Mouse (Mus musculus) embryonic facial prominence, embryonic 12.5 days (tissue): ENCODE data around the gene Btk. TPM values are rescaled to one million over a fixed set of nuclear protein-coding genes. Genes with fewer than 3 reads are reported as not detected.
"Not testable (repeated sequence)": the region's sequence is repeated elsewhere in the genome, so short reads cannot be mapped to it uniquely, and the experiment has no call there.

Experiments used
- ATAC-seq: fragments of 200-750 bp; cut with Nextera tagmentation; 2 replicates; pipeline ENCODE4 v1.8.0; 2017; ENCODE audit not compliant: insufficient number of reproducible peaks, insufficient read depth, low FRiP score, low TSS enrichment
- H3K27ac ChIP-seq: fragments of 300-500 bp; sonication (generic); 2 replicates; pipeline ENCODE4 v1.5.1; 2016; ENCODE audit warnings: mild to moderate bottlenecking
- H3K27me3 ChIP-seq: fragments of 300-500 bp; sonication (generic); 2 replicates; pipeline ENCODE4 v1.6.1; 2016; ENCODE audit warnings: mild to moderate bottlenecking, moderate library complexity
- H3K36me3 ChIP-seq: fragments of 300-500 bp; sonication (generic); 2 replicates; pipeline ENCODE4 v1.6.1; 2016; ENCODE audit warnings: mild to moderate bottlenecking
- H3K4me1 ChIP-seq: fragments of 300-500 bp; sonication (generic); 2 replicates; pipeline ENCODE4 v1.6.1; 2016
- H3K4me2 ChIP-seq: fragments of 300-500 bp; sonication (generic); replicated peaks from 2 replicates; pipeline ENCODE4 v1.6.1; 2016; ENCODE audit warnings: mild to moderate bottlenecking, moderate library complexity
- H3K4me3 ChIP-seq: fragments of 300-500 bp; sonication (generic); 2 replicates; pipeline ENCODE4 v1.5.1; 2016; ENCODE audit warnings: mild to moderate bottlenecking
- H3K9ac ChIP-seq: fragments of 300-500 bp; sonication (generic); 2 replicates; pipeline ENCODE4 v1.6.1; 2016; ENCODE audit warnings: mild to moderate bottlenecking, moderate library complexity
- H3K9me3 ChIP-seq: fragments of 300-500 bp; sonication (generic); 2 replicates; pipeline ENCODE4 v1.6.1; 2016; ENCODE audit warnings: mild to moderate bottlenecking, moderate library complexity
- WGBS: fragments of 180-500 bp; shearing (Covaris S2); methylation state at CpG from one replicate; pipeline ENCODE4 v1.1.7; 2016; 5-methylcytosine and 5-hydroxymethylcytosine counted together
- polyA plus RNA-seq: library from polyadenylated mRNA; unstranded; fragments of >200 nt; fragmentation: Nextera tagmentation; extraction: Ambion mirVana; gene quantifications from 2 replicates; pipeline ENCODE4 v1.2.1, GENCODE M21; 2016

The Btk gene
- polyA plus RNA-seq, 1 experiment from 2014 or later, result 0.96 TPM

DNA sequence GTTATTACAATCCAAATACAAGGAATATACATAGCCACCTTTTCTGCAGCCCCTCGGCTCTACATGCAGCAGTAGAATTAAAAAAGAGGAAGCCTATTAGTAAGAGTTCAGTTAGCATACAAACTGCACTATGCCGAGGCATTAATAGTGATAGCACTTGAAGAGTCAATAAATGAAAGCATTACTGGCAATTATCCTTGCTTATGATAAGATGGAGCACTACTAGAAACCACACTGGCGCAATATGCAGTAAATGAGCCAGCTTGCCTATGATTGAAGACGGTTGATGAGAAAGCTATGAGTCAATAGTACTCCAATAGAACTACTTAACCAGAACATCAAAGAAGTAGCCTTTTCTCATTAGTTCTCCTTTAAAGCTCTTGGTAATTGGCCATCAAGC, 5.5 kb downstream of the Btk start:
- no peak for ATAC-seq
- H3K36me3 ChIP-seq, result no peaks in the 10 kb centered on the region
- 81% methylated on average over 4 of the region's 4 CpGs for WGBS

DNA sequence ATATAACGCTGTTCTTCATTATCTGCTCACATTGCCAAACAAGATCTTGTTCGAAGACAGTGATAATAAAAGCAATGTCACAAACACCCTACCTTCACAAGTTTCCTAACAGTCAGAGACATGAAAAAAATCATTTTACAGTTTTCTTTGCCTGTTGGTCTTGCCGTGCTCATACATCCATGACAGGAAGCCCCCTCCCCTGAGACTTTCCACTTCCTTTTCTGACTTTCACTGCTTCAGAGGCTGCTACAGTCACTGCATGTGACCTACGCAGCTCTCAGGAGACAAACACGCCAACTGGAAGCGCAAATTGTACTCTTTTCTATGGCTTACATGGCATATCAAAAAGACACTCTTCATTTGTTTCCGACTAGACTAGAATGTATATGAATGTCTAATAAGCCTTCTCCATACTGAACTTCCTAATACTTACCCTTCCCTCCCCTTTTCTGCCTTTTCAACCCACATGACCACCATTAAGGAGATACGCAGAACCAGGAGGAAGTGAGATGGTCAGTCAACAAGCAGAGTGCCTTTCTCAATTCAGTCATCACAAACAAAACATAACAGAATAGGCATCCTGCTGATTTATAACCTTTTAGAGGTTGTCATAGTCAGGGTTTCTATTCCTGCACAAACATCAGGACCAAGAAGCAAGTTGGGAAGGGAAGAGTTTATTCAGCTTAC, 16.7 kb downstream of the Btk start:
- Histone ChIP-seq H3K4me3 (no peak overlapping the region), H3K9ac (no peak overlapping the region), H3K36me3 (no peaks in the 10 kb centered on the region), H3K27me3 (no peaks in the 10 kb centered on the region), H3K9me3 (no peaks in the 10 kb centered on the region), H3K4me1 (no peaks in the 10 kb centered on the region), H3K27ac (no peak overlapping the region), H3K4me2 (no peak overlapping the region)
- ATAC-seq, result no peak
- WGBS, result 75% methylated on average over 8 of the region's 8 CpGs

More for the DNA sequence above, 5.5 kb downstream of the Btk start:
- Histone ChIP-seq H3K4me1 (no peaks in the 10 kb centered on the region), H3K27me3 (no peaks in the 10 kb centered on the region), H3K27ac (no peak overlapping the region), H3K4me2 (no peak overlapping the region), H3K9me3 (no peaks in the 10 kb centered on the region), H3K4me3 (no peak overlapping the region), H3K9ac (no peak overlapping the region)

DNA sequence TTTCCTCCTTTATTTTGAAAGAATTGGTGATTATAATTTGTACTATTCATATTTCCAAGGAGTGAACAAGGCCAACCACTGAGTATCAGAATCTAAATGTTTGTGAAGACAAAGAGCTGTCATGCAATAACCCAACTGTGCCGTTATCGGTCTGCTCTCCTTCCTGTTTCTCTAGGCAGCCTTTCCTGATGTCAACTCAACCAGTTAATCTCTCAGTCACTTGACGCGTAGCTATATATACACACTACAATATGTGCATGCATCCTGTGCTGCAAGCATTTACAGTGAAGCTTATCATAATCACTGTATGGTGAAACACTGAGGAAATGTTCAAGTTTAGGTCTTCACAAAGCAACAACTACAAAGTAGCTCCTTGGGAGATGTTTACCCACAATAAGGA, 19.0 kb downstream of the Btk start:
- 78% methylated on average over 4 of the region's 4 CpGs for WGBS
- Histone ChIP-seq H3K36me3 (no peaks in the 10 kb centered on the region), H3K27me3 (no peaks in the 10 kb centered on the region), H3K9ac (no peak overlapping the region), H3K9me3 (no peaks in the 10 kb centered on the region), H3K4me2 (no peak overlapping the region), H3K27ac (no peak overlapping the region), H3K4me1 (no peaks in the 10 kb centered on the region), H3K4me3 (no peak overlapping the region)
- ATAC-seq, result no peak

DNA sequence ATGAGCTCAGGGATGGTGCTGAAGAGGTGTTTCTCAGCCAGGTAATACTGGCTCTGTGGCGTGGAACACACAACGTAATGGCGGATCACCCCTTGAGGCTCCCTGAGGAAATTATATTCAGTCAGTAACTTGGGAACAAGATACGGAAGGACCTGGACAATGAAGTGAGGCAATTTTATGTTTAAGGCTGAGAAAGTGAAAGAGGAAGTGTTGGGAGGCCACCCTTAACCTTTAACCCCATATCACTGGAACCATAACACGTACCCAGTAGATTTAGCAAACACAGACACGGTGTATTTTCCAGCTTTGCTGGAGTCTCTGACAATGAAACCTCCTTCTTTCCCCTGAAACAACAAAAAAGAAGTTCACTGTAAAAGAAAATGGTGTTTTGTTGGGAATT, 28.9 kb downstream of the Btk start:
- no peak for ATAC-seq
- H3K4me1 ChIP-seq, result no peaks in the 10 kb centered on the region
- H3K9ac ChIP-seq, result no peak overlapping the region
- H3K4me2 ChIP-seq, result no peak overlapping the region
- WGBS, result 75% methylated on average over 6 of the region's 6 CpGs
- no peaks in the 10 kb centered on the region for H3K27me3 ChIP-seq
- no peak overlapping the region for H3K27ac ChIP-seq
- H3K9me3 ChIP-seq, result no peaks in the 10 kb centered on the region
- no peaks in the 10 kb centered on the region for H3K36me3 ChIP-seq
- H3K4me3 ChIP-seq, result no peak overlapping the region

DNA sequence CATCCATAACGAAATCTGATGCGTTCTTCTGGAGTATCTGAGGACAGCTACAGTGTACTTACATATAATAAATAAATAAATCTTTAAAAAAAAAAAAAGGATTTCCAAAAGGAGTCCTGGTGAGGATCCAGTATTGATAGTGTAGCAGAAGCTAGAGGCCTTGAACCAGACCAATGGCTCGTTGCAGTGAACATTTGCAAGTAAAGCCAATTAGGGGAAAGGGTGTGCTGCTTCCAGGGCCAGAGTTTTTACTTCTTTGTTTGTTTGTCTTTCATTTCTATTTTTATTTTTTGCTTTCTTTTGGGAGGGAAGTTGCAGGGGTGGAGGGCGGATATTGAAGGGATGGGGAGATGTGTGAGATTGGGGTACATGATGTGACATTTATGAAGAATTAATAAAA, 30.0 kb downstream of the Btk start:
- no peaks in the 10 kb centered on the region for H3K9me3 ChIP-seq
- ATAC-seq, result no peak
- no peaks in the 10 kb centered on the region for H3K27me3 ChIP-seq
- H3K36me3 ChIP-seq, result no peaks in the 10 kb centered on the region
- H3K4me2 ChIP-seq, result no peak overlapping the region
- 81% methylated on average over 4 of the region's 4 CpGs for WGBS
- no peak overlapping the region for H3K27ac ChIP-seq
- no peak overlapping the region for H3K4me3 ChIP-seq
- no peaks in the 10 kb centered on the region for H3K4me1 ChIP-seq
- no peak overlapping the region for H3K9ac ChIP-seq

DNA sequence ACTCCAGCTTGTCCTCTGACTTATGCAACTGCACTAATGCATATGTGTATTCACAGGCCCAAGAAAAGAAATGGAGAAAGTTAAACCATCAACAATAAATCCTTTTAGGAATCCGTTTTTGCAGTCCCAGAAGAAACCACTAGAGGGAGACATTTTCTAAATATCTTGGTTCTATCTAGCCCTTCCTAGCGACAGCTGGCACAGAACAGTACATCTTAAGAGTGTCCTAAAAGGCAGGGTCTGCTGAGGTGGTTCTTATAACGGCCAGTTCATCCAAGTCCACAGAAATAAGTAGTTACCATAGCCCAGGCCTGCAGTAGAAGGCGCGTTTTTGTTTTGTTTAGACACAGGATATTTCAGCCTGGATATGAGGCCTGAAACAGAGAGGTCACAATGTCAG, 32.5 kb downstream of the Btk start:
- H3K27me3 ChIP-seq, result no peaks in the 10 kb centered on the region
- H3K9ac ChIP-seq, result no peak overlapping the region
- no peak overlapping the region for H3K27ac ChIP-seq
- 20% methylated on average over 5 of the region's 5 CpGs for WGBS
- no peak overlapping the region for H3K4me3 ChIP-seq
- H3K4me2 ChIP-seq, result no peak overlapping the region
- no peaks in the 10 kb centered on the region for H3K9me3 ChIP-seq
- no peaks in the 10 kb centered on the region for H3K36me3 ChIP-seq
- no peaks in the 10 kb centered on the region for H3K4me1 ChIP-seq
- ATAC-seq, result no peak

DNA sequence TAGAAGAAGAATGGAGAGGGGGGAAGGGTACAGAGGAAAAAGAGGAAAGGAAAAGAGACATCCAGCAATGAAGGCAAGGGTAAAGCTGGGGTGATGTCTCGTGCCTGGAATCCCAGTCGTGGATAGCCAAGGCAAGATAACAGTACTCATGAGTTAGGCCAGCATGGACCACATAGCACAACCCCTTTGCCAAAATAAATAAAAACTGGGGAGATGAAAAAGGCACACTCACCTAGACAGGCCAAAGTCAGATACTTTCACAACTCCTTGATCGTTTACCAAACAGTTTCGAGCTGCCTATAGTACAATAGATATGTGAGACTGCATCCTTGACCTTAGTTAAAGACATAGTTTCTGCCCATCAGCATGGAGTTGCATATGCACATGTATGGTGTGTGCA, 36.0 kb downstream of the Btk start:
- H3K9ac ChIP-seq, result no peak overlapping the region
- H3K27me3 ChIP-seq, result no peaks in the 10 kb centered on the region
- no peak overlapping the region for H3K4me3 ChIP-seq
- WGBS, result 88% methylated on average over 4 of the region's 4 CpGs
- H3K9me3 ChIP-seq, result no peaks in the 10 kb centered on the region
- H3K4me1 ChIP-seq, result no peaks in the 10 kb centered on the region
- H3K36me3 ChIP-seq, result no peaks in the 10 kb centered on the region
- H3K27ac ChIP-seq, result no peak overlapping the region
- ATAC-seq, result no peak
- no peak overlapping the region for H3K4me2 ChIP-seq

DNA sequence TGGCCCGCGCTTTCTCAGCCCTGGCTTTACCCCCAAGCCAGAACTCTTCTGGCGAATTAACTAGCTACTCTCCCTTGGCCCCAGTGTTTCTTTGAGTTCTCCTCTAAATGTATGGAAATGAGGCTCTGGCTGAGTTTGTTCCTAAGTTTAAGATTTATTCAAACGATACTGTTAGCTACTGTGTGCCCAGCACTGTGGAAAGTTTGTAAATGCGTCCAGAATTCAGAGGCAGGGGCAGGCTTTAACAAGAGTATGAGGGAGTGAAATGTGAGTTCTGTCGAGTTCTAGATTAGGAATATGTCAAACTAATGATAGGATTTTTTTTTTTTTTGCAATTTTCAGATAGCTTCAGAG, 41.4 kb downstream of the Btk start:
- H3K4me2 ChIP-seq, result peak overlapping the region; percentile 38
- H3K36me3 ChIP-seq, result no peaks in the 10 kb centered on the region
- peak overlapping the region; percentile 83; the same call in 1 of the 2 replicates for H3K27ac ChIP-seq
- WGBS, result 25% methylated on average over 6 of the region's 6 CpGs
- peak overlapping the region; percentile 50 for H3K4me3 ChIP-seq
- H3K4me1 ChIP-seq, result no peaks in the 10 kb centered on the region
- no peaks in the 10 kb centered on the region for H3K9me3 ChIP-seq
- H3K9ac ChIP-seq, result peak overlapping the region; percentile 57; the same call in 1 of the 2 replicates
- no peaks in the 10 kb centered on the region for H3K27me3 ChIP-seq
- peak; percentile 8; the same call in 1 of the 2 replicates for ATAC-seq

DNA sequence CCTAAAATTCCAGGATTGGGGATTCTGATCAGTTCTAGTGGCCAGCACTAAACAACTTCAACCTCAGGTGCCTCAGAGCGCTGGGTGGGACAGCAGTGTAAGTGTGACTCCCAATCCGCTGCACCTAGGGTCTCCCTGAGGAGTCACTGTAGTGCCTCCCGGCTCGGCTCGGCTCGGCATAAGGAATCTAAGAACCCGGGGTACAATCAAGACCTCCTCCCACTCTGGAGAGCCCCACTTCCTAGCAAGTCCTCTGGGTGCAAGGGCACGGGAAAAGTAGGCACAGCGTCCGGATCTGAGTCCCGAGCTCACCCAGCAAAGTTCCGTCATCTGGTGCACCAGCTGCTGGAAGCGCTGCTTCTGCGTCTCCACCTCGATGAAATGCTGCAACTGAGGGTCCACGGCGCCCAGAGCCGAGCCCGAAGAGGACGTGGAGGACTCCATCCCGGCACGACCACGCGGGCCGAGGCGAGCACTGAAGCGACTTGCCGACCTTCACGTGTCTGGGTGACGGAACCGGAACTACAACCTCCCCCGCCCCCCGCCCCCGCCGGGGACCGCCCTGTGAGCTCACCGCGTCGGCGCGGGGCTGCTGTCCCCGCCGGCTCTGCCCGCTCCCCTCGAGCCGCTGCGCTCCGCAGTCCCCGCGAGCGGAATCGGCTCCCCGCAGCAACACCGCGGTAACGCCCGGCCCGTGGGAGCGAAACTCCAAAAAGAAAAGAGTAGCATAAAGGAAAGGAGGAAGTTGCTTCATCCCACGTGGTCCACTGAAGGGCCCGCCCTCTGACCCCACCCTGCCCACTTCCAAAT, 42.0 kb downstream of the Btk start, which contains the start of gene Timm8a1:
Gene Timm8a1, minus strand, starts transcription at position 721 of the 810 bp plus-strand sequence.
- peak; percentile 78; the same call in 1 of the 2 replicates for ATAC-seq
- no peaks in the 10 kb centered on the region for H3K9me3 ChIP-seq
- H3K4me2 ChIP-seq, result peak within 1 kb of the TSS; percentile 50
- H3K4me1 ChIP-seq, result no peaks in the 10 kb centered on the region
- no peaks in the 10 kb centered on the region for H3K27me3 ChIP-seq
- H3K36me3 ChIP-seq, result no peaks in the 10 kb centered on the region
- peak within 1 kb of the TSS; percentile 57 for H3K9ac ChIP-seq
- peak within 1 kb of the TSS; percentile 83 for H3K27ac ChIP-seq
- H3K4me3 ChIP-seq, result peak within 1 kb of the TSS; percentile 50
- WGBS, result 25% methylated on average over 45 of the region's 61 CpGs

DNA sequence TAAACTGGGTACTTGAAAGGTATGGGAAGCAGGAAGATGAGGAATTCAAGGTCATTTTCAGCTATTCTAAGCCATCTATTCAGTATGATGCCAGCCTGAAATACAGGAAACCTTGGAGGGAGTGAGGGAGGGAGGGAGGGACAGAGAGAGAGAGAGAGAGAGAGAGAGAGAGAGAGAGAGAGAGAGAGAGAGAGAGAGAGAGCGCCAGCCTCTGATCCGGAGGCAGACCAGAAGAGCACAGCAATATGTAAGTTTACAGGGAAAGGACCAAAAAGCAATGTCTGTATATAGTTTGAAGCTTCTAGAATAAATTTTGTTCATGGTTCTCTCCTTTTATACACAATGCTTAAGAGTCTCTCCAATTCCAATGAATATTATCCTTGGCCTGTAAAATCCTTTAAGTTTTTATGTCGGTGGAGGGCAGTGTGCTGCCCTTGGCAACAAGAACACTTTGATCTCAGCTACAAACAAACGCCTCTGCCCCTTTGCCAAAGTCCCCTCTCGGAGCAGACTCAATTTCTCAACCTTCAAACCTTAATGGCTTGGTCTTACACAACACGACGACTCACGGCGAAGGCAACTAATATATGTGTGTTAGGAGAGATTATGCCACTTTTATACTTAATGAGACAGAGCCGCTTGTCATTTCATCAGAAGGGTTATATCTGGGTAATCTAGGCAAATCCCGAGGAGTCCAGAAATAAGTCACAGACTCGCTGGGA, 42.8 kb downstream of the Btk start:
- Histone ChIP-seq H3K9me3 (no peaks in the 10 kb centered on the region), H3K4me2 (peak overlapping the region; percentile 50), H3K4me3 (peak overlapping the region; percentile 50), H3K4me1 (no peaks in the 10 kb centered on the region), H3K27ac (no peak overlapping the region), H3K36me3 (no peaks in the 10 kb centered on the region), H3K27me3 (no peaks in the 10 kb centered on the region), H3K9ac (peak overlapping the region; percentile 57; the same call in 1 of the 2 replicates)
- no peak for ATAC-seq
- 37% methylated on average over 12 of the region's 12 CpGs for WGBS

DNA sequence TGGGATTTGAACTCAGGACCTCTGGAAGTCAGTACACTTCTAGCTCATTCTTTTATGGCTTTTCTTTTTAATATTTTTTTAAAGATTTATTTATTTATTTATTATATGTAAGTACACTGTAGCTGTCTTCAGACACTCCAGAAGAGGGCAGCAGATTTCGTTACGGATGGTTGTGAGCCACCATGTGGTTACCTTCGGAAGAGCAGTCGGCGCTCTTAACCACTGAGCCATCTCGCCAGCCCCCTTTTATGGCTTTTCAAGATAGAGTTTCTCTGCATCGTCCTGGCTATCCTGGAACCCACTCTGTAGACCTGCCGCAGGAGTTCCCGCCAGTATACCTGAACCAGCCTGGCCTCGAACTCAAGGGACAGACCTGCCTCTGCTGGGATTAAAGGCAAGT, 43.6 kb downstream of the Btk start:
- H3K36me3 ChIP-seq, H3K4me1 ChIP-seq, H3K4me3 ChIP-seq, H3K27ac ChIP-seq, H3K4me2 ChIP-seq, H3K9ac ChIP-seq, H3K9me3 ChIP-seq, ATAC-seq, H3K27me3 ChIP-seq: not testable (repeated sequence)
- WGBS, result 88% methylated on average over 10 of the region's 10 CpGs
